Comparison of ENCODE assay signal across 7 mouse cellular contexts in the genomic region with DNA sequence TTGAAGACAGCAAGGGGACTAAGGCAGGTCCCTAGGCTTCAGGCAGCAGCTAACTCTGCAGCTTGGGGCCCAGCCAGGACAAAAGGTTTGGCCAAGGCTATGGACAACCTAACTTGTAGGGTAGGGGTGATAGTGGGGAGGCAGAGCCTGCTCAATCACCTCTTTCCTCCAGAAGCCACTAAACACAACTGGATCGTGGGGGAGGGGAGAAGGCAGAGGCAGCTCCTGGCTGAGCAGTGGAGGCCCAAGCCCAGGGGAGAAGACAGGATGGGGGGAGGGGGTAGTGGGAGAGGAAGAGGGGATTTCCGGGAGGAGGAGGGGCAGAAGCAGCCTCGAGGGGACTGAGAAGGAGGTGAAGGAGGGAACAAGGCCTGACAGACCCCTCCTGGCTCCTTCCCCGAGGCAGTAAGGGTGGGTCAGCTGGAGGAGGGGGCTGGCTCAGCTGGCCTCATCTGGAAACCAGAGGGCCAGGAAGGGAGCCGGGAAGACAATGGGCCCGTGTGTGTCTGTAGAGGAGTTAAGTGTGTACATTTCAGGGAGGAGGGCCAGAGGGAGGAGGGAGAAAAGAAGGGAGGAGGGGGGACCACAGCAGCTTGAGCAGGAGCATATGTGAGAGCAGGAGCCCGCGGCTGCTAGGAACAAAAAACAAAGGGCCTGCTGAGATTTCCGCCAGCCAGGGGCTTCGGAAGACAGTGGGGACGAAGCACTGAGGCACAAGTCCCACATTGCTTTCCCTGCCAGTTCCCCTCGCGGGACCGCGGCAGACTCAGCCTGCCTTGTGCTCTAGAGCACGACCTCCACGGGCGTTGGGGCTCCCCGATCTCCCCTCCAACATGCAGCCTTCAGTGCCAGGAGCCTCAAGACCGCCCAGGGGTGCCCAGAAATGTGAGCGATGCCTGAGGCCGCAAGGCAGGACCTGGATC. TPM values are rescaled to one million over a fixed set of nuclear protein-coding genes. Genes with fewer than 3 reads are reported as not detected.
DNase-seq lines count a peak whose midpoint lies in the region; ATAC-seq and TF ChIP-seq lines count a peak whose summit lies in the region.

No protein-coding gene starts in this region.

- peaks cover 30% of the 10 kb centered on the region for H3K36me3 ChIP-seq in ES-Bruce4 (ENCODE audit: control insufficient read depth, insufficient read depth, low read length, poor library complexity, severe bottlenecking)
- H3K36me3 ChIP-seq in forebrain, embryonic 14.5 days (ENCODE audit: control insufficient read depth, insufficient read depth, low read length): peaks cover 38% of the 10 kb centered on the region
- H3K36me3 ChIP-seq in hindbrain, embryonic 13.5 days: peaks cover 35% of the 10 kb centered on the region
- peaks cover under 1% of the 10 kb centered on the region for H3K36me3 ChIP-seq in liver, adult 2 months (ENCODE audit: control insufficient read depth, insufficient read depth, low read length)
- H3K36me3 ChIP-seq in neural tube, embryonic 11.5 days (ENCODE audit: control insufficient read depth, insufficient read depth, low read length): peaks cover 25% of the 10 kb centered on the region

- peak; percentile 83 for DNase-seq in forebrain, embryonic 14.5 days (ENCODE audit: low spot score)
- peak; percentile 68 for DNase-seq in liver, adult 2 months (ENCODE audit: extremely low read depth, low read depth, low spot score)
- DNase-seq in neural tube, embryonic 11.5 days (ENCODE audit: low spot score): peak; percentile 87
- peak; percentile 76 for DNase-seq in thymus, postnatal 25 days

- H3K27me3 ChIP-seq in ES-Bruce4 (ENCODE audit: control insufficient read depth, insufficient read depth, low read length, poor library complexity, severe bottlenecking): no peaks in the 10 kb centered on the region
- no peaks in the 10 kb centered on the region for H3K27me3 ChIP-seq in forebrain, embryonic 14.5 days (replicated peaks; ENCODE audit: control insufficient read depth, insufficient read depth, low read length)
- 0 out of 2 replicates have a peak, but pooled peaks cover 4% of the 10 kb centered on the region for H3K27me3 ChIP-seq in hindbrain, embryonic 13.5 days
- H3K27me3 ChIP-seq in liver, adult 2 months (ENCODE audit: control insufficient read depth, insufficient read depth, low read length): no peaks in the 10 kb centered on the region
- no peaks in the 10 kb centered on the region for H3K27me3 ChIP-seq in neural tube, embryonic 11.5 days (ENCODE audit: control insufficient read depth, insufficient read depth, low read length)

- no peak for TF ChIP-seq CTCF in ES-Bruce4 (IDR thresholded peaks at IDR 0.05; ENCODE audit: low read depth, low read length)
- no peak for TF ChIP-seq CTCF in liver, adult 2 months (IDR thresholded peaks at IDR 0.05; ENCODE audit: low read depth, low read length)

- peak; percentile 7 for TF ChIP-seq POLR2A in ES-Bruce4 (IDR thresholded peaks at IDR 0.05; ENCODE audit: insufficient read depth, low read length)
- no peak for TF ChIP-seq POLR2A in liver, adult 2 months (IDR thresholded peaks at IDR 0.05; ENCODE audit: extremely low read depth, insufficient read depth, low read length)

- H3K79me2 ChIP-seq in liver, adult 2 months (ENCODE audit: control insufficient read depth, insufficient read depth, low read length): peaks cover 41% of the 10 kb centered on the region; the same call in 1 of the 2 replicates

- peak overlapping the region; percentile 60 for H3K27ac ChIP-seq in ES-Bruce4 (ENCODE audit: insufficient read depth, low read length)
- H3K27ac ChIP-seq in forebrain, embryonic 14.5 days (ENCODE audit: low read depth, low read length): peak overlapping the region; percentile 98
- peak overlapping the region; percentile 99 for H3K27ac ChIP-seq in hindbrain, embryonic 13.5 days
- H3K27ac ChIP-seq in liver, adult 2 months (replicated peaks; ENCODE audit: insufficient read depth, low read depth, low read length): peak overlapping the region; percentile 98
- peak overlapping the region; percentile 99 for H3K27ac ChIP-seq in neural tube, embryonic 11.5 days (ENCODE audit: low read depth, low read length)

- no peaks in the 10 kb centered on the region for H3K9me3 ChIP-seq in ES-Bruce4 (replicated peaks; ENCODE audit: control insufficient read depth, insufficient read depth, low read length, poor library complexity, severe bottlenecking)
- no peaks in the 10 kb centered on the region for H3K9me3 ChIP-seq in forebrain, embryonic 14.5 days (replicated peaks; ENCODE audit: control insufficient read depth, low read length)
- H3K9me3 ChIP-seq in hindbrain, embryonic 13.5 days: no peaks in the 10 kb centered on the region
- H3K9me3 ChIP-seq in neural tube, embryonic 11.5 days (ENCODE audit: control insufficient read depth, low read length): no peaks in the 10 kb centered on the region

- peak; percentile 85 for TF ChIP-seq EP300 in ES-Bruce4 (IDR thresholded peaks at IDR 0.05; ENCODE audit: insufficient read depth, low read depth, low read length)

- H3K4me2 ChIP-seq in forebrain, embryonic 14.5 days (ENCODE audit: low read length): peak overlapping the region; percentile 79
- peak overlapping the region; percentile 91 for H3K4me2 ChIP-seq in hindbrain, embryonic 13.5 days
- H3K4me2 ChIP-seq in neural tube, embryonic 11.5 days (ENCODE audit: low read depth): peak overlapping the region; percentile 89

- peak overlapping the region; percentile 96 for H3K9ac ChIP-seq in ES-Bruce4 (ENCODE audit: low read depth, poor library complexity, severe bottlenecking)
- peak overlapping the region; percentile 99 for H3K9ac ChIP-seq in forebrain, embryonic 14.5 days (ENCODE audit: low read length)
- peak overlapping the region; percentile 100 for H3K9ac ChIP-seq in hindbrain, embryonic 13.5 days
- peak overlapping the region; percentile 98 for H3K9ac ChIP-seq in liver, adult 2 months (ENCODE audit: low read depth, low read length)
- peak overlapping the region; percentile 93 for H3K9ac ChIP-seq in neural tube, embryonic 11.5 days (ENCODE audit: low read length)

- ATAC-seq in activated CD4-positive, CD25-positive, alpha-beta regulatory T cell, adult 4 months: peak; percentile 29
- peak; percentile 45 for ATAC-seq in forebrain, embryonic 14.5 days
- ATAC-seq in hindbrain, embryonic 13.5 days (ENCODE audit: low FRiP score): peak; percentile 52
- ATAC-seq in neural tube, embryonic 11.5 days (ENCODE audit: insufficient read depth, low FRiP score, low TSS enrichment): peak; percentile 58

- peaks cover 11% of the 10 kb centered on the region for H3K4me1 ChIP-seq in ES-Bruce4 (ENCODE audit: control insufficient read depth, insufficient read depth, low read length)
- H3K4me1 ChIP-seq in forebrain, embryonic 14.5 days (ENCODE audit: control insufficient read depth, insufficient read depth, low read length): peaks cover 23% of the 10 kb centered on the region
- peaks cover 44% of the 10 kb centered on the region for H3K4me1 ChIP-seq in hindbrain, embryonic 13.5 days (replicated peaks)
- peaks cover 20% of the 10 kb centered on the region for H3K4me1 ChIP-seq in liver, adult 2 months (ENCODE audit: control insufficient read depth, insufficient read depth, low read length)
- H3K4me1 ChIP-seq in neural tube, embryonic 11.5 days (ENCODE audit: control insufficient read depth, insufficient read depth, low read length): peaks cover 28% of the 10 kb centered on the region

- H3K4me3 ChIP-seq in ES-Bruce4 (ENCODE audit: low read depth, low read length): peak overlapping the region; percentile 81
- H3K4me3 ChIP-seq in forebrain, embryonic 14.5 days (ENCODE audit: low read depth, low read length): peak overlapping the region; percentile 100
- peak overlapping the region; percentile 98 for H3K4me3 ChIP-seq in hindbrain, embryonic 13.5 days
- peak overlapping the region; percentile 99 for H3K4me3 ChIP-seq in liver, adult 2 months (ENCODE audit: insufficient read depth, low read depth, low read length)
- peak overlapping the region; percentile 84 for H3K4me3 ChIP-seq in neural tube, embryonic 11.5 days (ENCODE audit: low read depth, low read length)

- under 1% methylated on average over 22 of the region's 22 CpGs for WGBS in forebrain, embryonic 14.5 days
- under 1% methylated on average over 22 of the region's 22 CpGs for WGBS in hindbrain, embryonic 13.5 days
- 2% methylated on average over 22 of the region's 22 CpGs for WGBS in liver, adult 2 months
- under 1% methylated on average over 22 of the region's 22 CpGs for WGBS in neural tube, embryonic 11.5 days

RNA-seq across cellular contexts. Expression of a gene that starts 1.4 kb away (rescaled TPM):
- polyA plus RNA-seq in ES-Bruce4 (2011; ENCODE audit: insufficient read depth, insufficient read length, low read depth, missing spikeins): 87.4 and 99.3 TPM in 2 replicates
- polyA plus RNA-seq in activated CD4-positive, CD25-positive, alpha-beta regulatory T cell, adult 4 months (2017; shearing (Covaris generic)): 1 to 10 TPM; 3.4 to 5.0 TPM
- polyA plus RNA-seq in forebrain, embryonic 14.5 days (2014; fragmentation: Nextera tagmentation; extraction: Ambion mirVana): 79.2 and 82.6 TPM in 2 replicates
- 125 and 127 TPM in 2 replicates for polyA plus RNA-seq in hindbrain, embryonic 13.5 days (2015; fragmentation: Nextera tagmentation; extraction: Ambion mirVana)
- 8.8 and 11.1 TPM in 2 replicates for total RNA-seq in liver, adult 2 months (2014; rRNA removed)
- 69.0 and 73.5 TPM in 2 replicates for polyA plus RNA-seq in liver, adult 2 months (2012; rRNA removed)
- 109 and 124 TPM in 2 replicates for polyA plus RNA-seq in neural tube, embryonic 11.5 days (2014; fragmentation: Nextera tagmentation; extraction: Ambion mirVana)

RNA-seq across cellular contexts. Expression of a gene that starts 12.5 kb away (rescaled TPM):
- 18.1 and 20.0 TPM in 2 replicates for polyA plus RNA-seq in ES-Bruce4 (2011; ENCODE audit: insufficient read depth, insufficient read length, low read depth, missing spikeins)
- polyA plus RNA-seq in activated CD4-positive, CD25-positive, alpha-beta regulatory T cell, adult 4 months (2017; shearing (Covaris generic)): 10 to 100 TPM in 1 of 2 experiments, 1 to 10 TPM in 1; 9.4 to 13.2 TPM
- 4.6 and 5.5 TPM in 2 replicates for polyA plus RNA-seq in forebrain, embryonic 14.5 days (2014; fragmentation: Nextera tagmentation; extraction: Ambion mirVana)
- polyA plus RNA-seq in hindbrain, embryonic 13.5 days (2015; fragmentation: Nextera tagmentation; extraction: Ambion mirVana): 6.6 and 6.7 TPM in 2 replicates
- 4.1 and 5.2 TPM in 2 replicates for total RNA-seq in liver, adult 2 months (2014; rRNA removed)
- polyA plus RNA-seq in liver, adult 2 months (2012; rRNA removed): 5.2 and 7.2 TPM in 2 replicates
- 6.6 and 7.8 TPM in 2 replicates for polyA plus RNA-seq in neural tube, embryonic 11.5 days (2014; fragmentation: Nextera tagmentation; extraction: Ambion mirVana)

RNA-seq across cellular contexts. Expression of a gene that starts 12.6 kb away (rescaled TPM):
- polyA plus RNA-seq in ES-Bruce4 (2011; ENCODE audit: insufficient read depth, insufficient read length, low read depth, missing spikeins): 12.2 and 13.2 TPM in 2 replicates
- polyA plus RNA-seq in activated CD4-positive, CD25-positive, alpha-beta regulatory T cell, adult 4 months (2017; shearing (Covaris generic)): 1 to 10 TPM; 2.3 to 4.3 TPM
- polyA plus RNA-seq in forebrain, embryonic 14.5 days (2014; fragmentation: Nextera tagmentation; extraction: Ambion mirVana): 4.4 and 4.5 TPM in 2 replicates
- 7.0 and 8.3 TPM in 2 replicates for polyA plus RNA-seq in hindbrain, embryonic 13.5 days (2015; fragmentation: Nextera tagmentation; extraction: Ambion mirVana)
- 44.8 and 50.7 TPM in 2 replicates for total RNA-seq in liver, adult 2 months (2014; rRNA removed)
- 46.6 and 61.5 TPM in 2 replicates for polyA plus RNA-seq in liver, adult 2 months (2012; rRNA removed)
- polyA plus RNA-seq in neural tube, embryonic 11.5 days (2014; fragmentation: Nextera tagmentation; extraction: Ambion mirVana): 9.1 and 9.9 TPM in 2 replicates

RNA-seq across cellular contexts. Expression of a gene that starts 19.4 kb away (rescaled TPM):
- 2,740 and 2,914 TPM in 2 replicates for polyA plus RNA-seq in ES-Bruce4 (2011; ENCODE audit: insufficient read depth, insufficient read length, low read depth, missing spikeins)
- polyA plus RNA-seq in activated CD4-positive, CD25-positive, alpha-beta regulatory T cell, adult 4 months (2017; shearing (Covaris generic)): 1,000 to 10,000 TPM; 3,988 to 4,036 TPM
- polyA plus RNA-seq in forebrain, embryonic 14.5 days (2014; fragmentation: Nextera tagmentation; extraction: Ambion mirVana): 1,011 and 1,206 TPM in 2 replicates
- polyA plus RNA-seq in hindbrain, embryonic 13.5 days (2015; fragmentation: Nextera tagmentation; extraction: Ambion mirVana): 913 and 965 TPM in 2 replicates
- 318 and 352 TPM in 2 replicates for total RNA-seq in liver, adult 2 months (2014; rRNA removed)
- polyA plus RNA-seq in liver, adult 2 months (2012; rRNA removed): 88.5 and 110 TPM in 2 replicates
- 1,230 and 1,275 TPM in 2 replicates for polyA plus RNA-seq in neural tube, embryonic 11.5 days (2014; fragmentation: Nextera tagmentation; extraction: Ambion mirVana)

RNA-seq across cellular contexts. Expression of a gene that starts 24.3 kb away (rescaled TPM):
- 33.1 and 36.1 TPM in 2 replicates for polyA plus RNA-seq in ES-Bruce4 (2011; ENCODE audit: insufficient read depth, insufficient read length, low read depth, missing spikeins)
- polyA plus RNA-seq in activated CD4-positive, CD25-positive, alpha-beta regulatory T cell, adult 4 months (2017; shearing (Covaris generic)): not detected
- 48.1 and 48.2 TPM in 2 replicates for polyA plus RNA-seq in forebrain, embryonic 14.5 days (2014; fragmentation: Nextera tagmentation; extraction: Ambion mirVana)
- polyA plus RNA-seq in hindbrain, embryonic 13.5 days (2015; fragmentation: Nextera tagmentation; extraction: Ambion mirVana): 53.2 TPM in 2 replicates
- 2.6 and 2.8 TPM in 2 replicates for total RNA-seq in liver, adult 2 months (2014; rRNA removed)
- 5.2 and 5.3 TPM in 2 replicates for polyA plus RNA-seq in liver, adult 2 months (2012; rRNA removed)
- polyA plus RNA-seq in neural tube, embryonic 11.5 days (2014; fragmentation: Nextera tagmentation; extraction: Ambion mirVana): 75.3 and 82.7 TPM in 2 replicates

Comparison
In these comparisons a context has a peak if more than half of its experiments do, and no peak if none do; other contexts are left out.
1. Peak in every context shown above with its lines: DNase-seq, ATAC-seq, H3K4me3 ChIP-seq and H3K27ac ChIP-seq.
2. RNA of a gene that starts 1.4 kb away (polyA plus RNA-seq): 125 to 127 TPM in hindbrain, embryonic 13.5 days, 109 to 124 TPM in neural tube, embryonic 11.5 days, 87.4 to 99.3 TPM in ES-Bruce4, 79.2 to 82.6 TPM in forebrain, embryonic 14.5 days and 69.0 to 73.5 TPM in liver, adult 2 months; 3.4 to 5.0 TPM in activated CD4-positive, CD25-positive, alpha-beta regulatory T cell, adult 4 months; every median in the first group is over 10 times any median in the second.